Mouse (Mus musculus): ENCODE results near the gene Ugt1a6b. TPM values are rescaled to one million over a fixed set of nuclear protein-coding genes. Genes with fewer than 3 reads are reported as not detected.
"Not testable (repeated sequence)": the region's sequence is repeated elsewhere in the genome, so short reads cannot be mapped to it uniquely, and the experiment has no call there.

Ugt1a6b gene
- total RNA-seq, 1 experiment, result 0.13 TPM

DNA sequence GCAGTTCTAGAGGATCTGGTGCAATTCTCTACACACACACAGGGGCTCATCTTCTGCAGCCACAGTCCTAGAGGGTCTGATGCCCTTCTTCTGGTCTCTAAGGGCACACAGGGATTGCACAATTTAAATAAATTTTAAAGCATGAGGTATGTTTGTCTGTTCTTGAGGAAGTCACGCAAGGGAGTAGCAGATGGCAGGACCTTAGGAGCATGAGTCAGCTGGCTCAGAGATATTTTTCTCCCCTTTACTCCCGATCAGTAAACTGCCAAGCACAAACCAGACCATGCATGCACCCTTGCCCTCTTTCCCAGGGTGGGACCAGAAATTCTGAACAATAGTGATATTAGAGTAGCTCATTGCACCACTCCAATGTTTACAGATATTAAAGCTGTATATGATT, 55.4 kb downstream of the Ugt1a6b start:
- no peak for TF ChIP-seq CHD2 (IDR thresholded peaks at IDR 0.05; ENCODE audit: low read depth, low read length)
- no peak for TF ChIP-seq ZNF384 (IDR thresholded peaks at IDR 0.05; ENCODE audit: low read depth, low read length)
- Histone ChIP-seq H3K9me3 (ENCODE audit: control insufficient read depth, insufficient read depth, low read depth, low read length) (no peaks in the 10 kb centered on the region), H3K27ac (ENCODE audit: insufficient read depth, low read depth, low read length, poor library complexity, severe bottlenecking) (no peak overlapping the region), H3K4me1 (ENCODE audit: control insufficient read depth in 2 of 2, insufficient read depth in 2 of 2, low read length in 2 of 2, poor library complexity in 1 of 2) (no peaks in the 10 kb centered on the region), H3K36me3 (ENCODE audit: control insufficient read depth, insufficient read depth, low read length, poor library complexity, severe bottlenecking) (no peaks in the 10 kb centered on the region), H3K9ac (ENCODE audit: insufficient read depth, low read depth, low read length, poor library complexity, severe bottlenecking) (no peak overlapping the region), H3K4me3 (ENCODE audit: insufficient read depth in 1 of 2, low read depth in 1 of 2, low read length in 2 of 2, poor library complexity in 1 of 2, severe bottlenecking in 1 of 2) (no peak overlapping the region)
- in situ Hi-C loops (cut with MboI; ENCODE audit: low sequenced_read_pairs in 2 of 2, unreplicated experiment in 2 of 2), result no loop called here
- no peak for DNase-seq (ENCODE audit: low read depth, low spot score)

DNA sequence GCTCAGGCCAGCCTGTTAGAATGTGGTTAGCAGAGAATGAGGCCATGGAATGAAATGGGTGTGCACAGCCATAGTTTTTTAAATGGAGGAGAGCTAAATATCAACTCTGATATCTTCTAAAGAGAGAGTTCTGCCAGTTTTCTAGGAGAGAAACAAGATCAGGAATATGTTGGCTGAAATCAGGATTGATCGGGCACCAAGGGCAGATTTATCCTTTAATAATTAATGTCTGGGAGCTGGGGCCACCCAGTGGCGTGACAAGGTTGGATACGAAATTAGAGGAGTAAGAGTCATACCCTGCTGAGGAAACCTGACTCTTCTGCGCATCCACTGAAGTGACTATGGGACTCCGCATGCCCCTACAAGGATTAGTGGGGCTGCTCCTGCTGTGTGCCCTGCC, 62.7 kb downstream of the Ugt1a6b start, which contains the start of gene Ugt1a5:
Gene Ugt1a5 (plus strand): TSS at position 302 of the 400 bp plus-strand sequence.
- in situ Hi-C loops (cut with MboI; ENCODE audit: low sequenced_read_pairs in 2 of 2, unreplicated experiment in 2 of 2), result no loop called here
- H3K27ac ChIP-seq (ENCODE audit: insufficient read depth, low read depth, low read length, poor library complexity, severe bottlenecking), result no peak within 1 kb of the TSS
- H3K36me3 ChIP-seq (ENCODE audit: control insufficient read depth, insufficient read depth, low read length, poor library complexity, severe bottlenecking), result no peaks in the 10 kb centered on the region
- TF ChIP-seq CHD2 (IDR thresholded peaks at IDR 0.05; ENCODE audit: low read depth, low read length) (no peak), MAFK (IDR thresholded peaks at IDR 0.05; ENCODE audit: insufficient read depth, low read depth, low read length) (no peak), HCFC1 (IDR thresholded peaks at IDR 0.05; ENCODE audit: borderline replicate concordance, insufficient read depth, low read length) (no peak), ZC3H11A (IDR thresholded peaks at IDR 0.05; ENCODE audit: borderline replicate concordance, low read depth, low read length) (no peak), ZNF384 (IDR thresholded peaks at IDR 0.05; ENCODE audit: low read depth, low read length) (no peak)
- no peak within 1 kb of the TSS for H3K4me3 ChIP-seq (ENCODE audit: insufficient read depth in 1 of 2, low read depth in 1 of 2, low read length in 2 of 2, poor library complexity in 1 of 2, severe bottlenecking in 1 of 2)
- peaks cover 0 to 2% of the 10 kb centered on the region in 2 experiments; a peak in 1 of 4 replicates for H3K4me1 ChIP-seq (ENCODE audit: control insufficient read depth in 2 of 2, insufficient read depth in 2 of 2, low read length in 2 of 2, poor library complexity in 1 of 2)
- no peak within 1 kb of the TSS for H3K9ac ChIP-seq (ENCODE audit: insufficient read depth, low read depth, low read length, poor library complexity, severe bottlenecking)
- H3K9me3 ChIP-seq (ENCODE audit: control insufficient read depth, insufficient read depth, low read depth, low read length), result no peaks in the 10 kb centered on the region
- no peak for DNase-seq (ENCODE audit: low read depth, low spot score)

DNA sequence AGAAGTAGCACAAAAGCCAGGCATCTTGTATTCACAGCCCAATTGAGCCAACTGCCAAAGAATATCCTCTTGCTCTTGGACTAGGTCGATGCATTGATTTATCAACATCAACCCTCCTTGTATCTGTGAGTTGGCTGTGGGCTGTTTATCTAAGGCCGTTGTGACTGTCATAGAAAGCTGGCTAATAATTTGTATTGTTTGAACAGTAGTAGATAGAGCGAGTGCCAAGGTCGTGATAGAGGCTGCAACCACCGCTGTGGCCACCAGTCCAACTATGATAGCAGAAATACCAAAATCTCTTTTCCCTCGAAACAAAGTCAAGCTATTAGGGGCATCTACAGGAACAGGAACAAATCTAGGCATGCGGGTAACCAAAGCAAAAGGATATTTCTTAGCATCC, 69.1 kb downstream of the Ugt1a6b start:
- in situ Hi-C loops (cut with MboI; ENCODE audit: low sequenced_read_pairs in 2 of 2, unreplicated experiment in 2 of 2); H3K27ac ChIP-seq (ENCODE audit: insufficient read depth, low read depth, low read length, poor library complexity, severe bottlenecking); H3K36me3 ChIP-seq (ENCODE audit: control insufficient read depth, insufficient read depth, low read length, poor library complexity, severe bottlenecking); DNase-seq (ENCODE audit: low read depth, low spot score); H3K9me3 ChIP-seq (ENCODE audit: control insufficient read depth, insufficient read depth, low read depth, low read length); H3K4me3 ChIP-seq (ENCODE audit: insufficient read depth in 1 of 2, low read depth in 1 of 2, low read length in 2 of 2, poor library complexity in 1 of 2, severe bottlenecking in 1 of 2); H3K9ac ChIP-seq (ENCODE audit: insufficient read depth, low read depth, low read length, poor library complexity, severe bottlenecking); H3K4me1 ChIP-seq (ENCODE audit: control insufficient read depth in 2 of 2, insufficient read depth in 2 of 2, low read length in 2 of 2, poor library complexity in 1 of 2): not testable (repeated sequence)

GRCm38 (mm10) chr1:88179657-88180056, 76.6 kb downstream of the Ugt1a6b start:
- TF ChIP-seq ZC3H11A (IDR thresholded peaks at IDR 0.05; ENCODE audit: borderline replicate concordance, low read depth, low read length), result no peak
- no peak for TF ChIP-seq CHD2 (IDR thresholded peaks at IDR 0.05; ENCODE audit: low read depth, low read length)
- TF ChIP-seq MAFK (IDR thresholded peaks at IDR 0.05; ENCODE audit: insufficient read depth, low read depth, low read length), result no peak
- TF ChIP-seq HCFC1 (IDR thresholded peaks at IDR 0.05; ENCODE audit: borderline replicate concordance, insufficient read depth, low read length), result no peak
- TF ChIP-seq ZNF384 (IDR thresholded peaks at IDR 0.05; ENCODE audit: low read depth, low read length), result no peak
- no peak for DNase-seq (ENCODE audit: low read depth, low spot score)
- Histone ChIP-seq H3K27ac (ENCODE audit: insufficient read depth, low read depth, low read length, poor library complexity, severe bottlenecking) (no peak overlapping the region), H3K9me3 (ENCODE audit: control insufficient read depth, insufficient read depth, low read depth, low read length) (no peaks in the 10 kb centered on the region), H3K9ac (ENCODE audit: insufficient read depth, low read depth, low read length, poor library complexity, severe bottlenecking) (no peak overlapping the region), H3K4me1 (ENCODE audit: control insufficient read depth in 2 of 2, insufficient read depth in 2 of 2, low read length in 2 of 2, poor library complexity in 1 of 2) (no peaks in the 10 kb centered on the region), H3K4me3 (ENCODE audit: insufficient read depth in 1 of 2, low read depth in 1 of 2, low read length in 2 of 2, poor library complexity in 1 of 2, severe bottlenecking in 1 of 2) (no peak overlapping the region), H3K36me3 (ENCODE audit: control insufficient read depth, insufficient read depth, low read length, poor library complexity, severe bottlenecking) (no peaks in the 10 kb centered on the region)
- in situ Hi-C loops (cut with MboI; ENCODE audit: low sequenced_read_pairs in 2 of 2, unreplicated experiment in 2 of 2), result no loop called here

- no peak for DNase-seq (ENCODE audit: low read depth, low spot score)
- TF ChIP-seq ZNF384 (IDR thresholded peaks at IDR 0.05; ENCODE audit: low read depth, low read length) (no peak), ZC3H11A (IDR thresholded peaks at IDR 0.05; ENCODE audit: borderline replicate concordance, low read depth, low read length) (no peak), CHD2 (IDR thresholded peaks at IDR 0.05; ENCODE audit: low read depth, low read length) (no peak), HCFC1 (IDR thresholded peaks at IDR 0.05; ENCODE audit: borderline replicate concordance, insufficient read depth, low read length) (no peak), MAFK (IDR thresholded peaks at IDR 0.05; ENCODE audit: insufficient read depth, low read depth, low read length) (no peak)
- in situ Hi-C loops (cut with MboI; ENCODE audit: low sequenced_read_pairs in 2 of 2, unreplicated experiment in 2 of 2), result no loop called here
- H3K36me3 ChIP-seq (ENCODE audit: control insufficient read depth, insufficient read depth, low read length, poor library complexity, severe bottlenecking), result no peaks in the 10 kb centered on the region
- no peak overlapping the region for H3K4me3 ChIP-seq (ENCODE audit: insufficient read depth in 1 of 2, low read depth in 1 of 2, low read length in 2 of 2, poor library complexity in 1 of 2, severe bottlenecking in 1 of 2)
- no peak overlapping the region for H3K27ac ChIP-seq (ENCODE audit: insufficient read depth, low read depth, low read length, poor library complexity, severe bottlenecking)
- H3K9me3 ChIP-seq (ENCODE audit: control insufficient read depth, insufficient read depth, low read depth, low read length), result no peaks in the 10 kb centered on the region
- no peak overlapping the region for H3K9ac ChIP-seq (ENCODE audit: insufficient read depth, low read depth, low read length, poor library complexity, severe bottlenecking)
- no peaks in the 10 kb centered on the region for H3K4me1 ChIP-seq (ENCODE audit: control insufficient read depth in 2 of 2, insufficient read depth in 2 of 2, low read length in 2 of 2, poor library complexity in 1 of 2)
These were observed 83.4 kb downstream of the Ugt1a6b start for GRCm38 (mm10) chr1:88186325-88186935.
